Mouse (Mus musculus) layer of hippocampus, adult 11-12 months (tissue): Measurements from ENCODE around the gene Fam120a.
A peak's percentile ranks its signal among the peaks of the same experiment; 100 is the strongest.

Source experiments
- DNase-seq: peaks from one replicate; pipeline ENCODE4 v3.0.0; 2022; ENCODE audit warnings: low spot score

Gene Fam120a

GRCm38 (mm10) chr13:48913141-48913540 is 54.7 kb downstream of the Fam120a start:
- DNase-seq = no peak

GRCm38 (mm10) chr13:48911426-48911825 is 56.4 kb downstream of the Fam120a start:
- no peak for DNase-seq

GRCm38 (mm10) chr13:48905458-48905857 is 62.4 kb downstream of the Fam120a start:
- no peak for DNase-seq

- no peak for DNase-seq
Observed at GRCm38 (mm10) chr13:48895376-48895775, 72.4 kb downstream of the Fam120a start.

GRCm38 (mm10) chr13:48890260-48890960 is 77.4 kb downstream of the Fam120a start:
- no peak for DNase-seq

GRCm38 (mm10) chr13:48878534-48878933 is 89.3 kb downstream of the Fam120a start:
- DNase-seq = peak; percentile 98

- DNase-seq = no peak
Observed at GRCm38 (mm10) chr13:48877805-48878204, 90.0 kb downstream of the Fam120a start.

GRCm38 (mm10) chr13:48872726-48873125 is 95.1 kb downstream of the Fam120a start:
- DNase-seq = no peak

GRCm38 (mm10) chr13:48871887-48872606 is 95.8 kb downstream of the Fam120a start:
- DNase-seq = no peak

- no peak for DNase-seq
Observed at GRCm38 (mm10) chr13:48870771-48871731, 96.8 kb downstream of the Fam120a start, which contains the start of gene Phf2. Gene Phf2, minus strand, starts transcription at chr13:48871119.

GRCm38 (mm10) chr13:48869950-48870770 is 97.7 kb downstream of the Fam120a start:
- no peak for DNase-seq

GRCm38 (mm10) chr13:48869600-48869949 is 98.2 kb downstream of the Fam120a start:
- no peak for DNase-seq

GRCm38 (mm10) chr13:48869088-48869487 is 98.7 kb downstream of the Fam120a start:
- DNase-seq = no peak

- DNase-seq = no peak
Observed at GRCm38 (mm10) chr13:48864673-48865356, 103.0 kb downstream of the Fam120a start.

- no peak for DNase-seq
Observed at GRCm38 (mm10) chr13:48863556-48863955, 104.3 kb downstream of the Fam120a start.

GRCm38 (mm10) chr13:48861913-48862312 is 105.9 kb downstream of the Fam120a start:
- no peak for DNase-seq

GRCm38 (mm10) chr13:48858779-48859178 is 109.0 kb downstream of the Fam120a start:
- no peak for DNase-seq

GRCm38 (mm10) chr13:48858054-48858453 is 109.8 kb downstream of the Fam120a start:
- no peak for DNase-seq

GRCm38 (mm10) chr13:48857246-48857932 is 110.4 kb downstream of the Fam120a start:
- no peak for DNase-seq

- no peak for DNase-seq
Observed at GRCm38 (mm10) chr13:48853947-48854346, 113.9 kb downstream of the Fam120a start.
